ENCODE assay signal across 23 mouse cellular contexts in genomic region chr6:89257416-89257815, GRCm38 (mm10).
DNase-seq lines count a peak whose midpoint lies in the region; ATAC-seq and TF ChIP-seq lines count a peak whose summit lies in the region.
"Had no signal": no experiment of that assay in that cellular context is flagged by ENCODE, and none has a peak within 500 bp of the region (broad histone marks: within the 10 kb centered on the region; RNA-seq: fewer than 3 reads in every experiment).

No protein-coding gene starts in this region.

- no peak for TF ChIP-seq RAD21 in MEL (IDR thresholded peaks at IDR 0.05; ENCODE audit: low read depth, low read length)

- no peaks in the 10 kb centered on the region for H3K4me1 ChIP-seq in lung, postnatal 0 days (ENCODE audit: insufficient read depth, low read depth, low read length)
- peaks cover 10 to 30% of the 10 kb centered on the region in 2 experiments for H3K4me1 ChIP-seq in MEL (ENCODE audit: control insufficient read depth in 1 of 2, insufficient read depth in 2 of 2, low read length in 2 of 2)
- H3K4me1 ChIP-seq: heart, embryonic 12.5 days; kidney, embryonic 15.5 days; limb, embryonic 12.5 days had no signal

- TF ChIP-seq EP300 in lung, postnatal 0 days (IDR thresholded peaks at IDR 0.05), result no peak
- TF ChIP-seq EP300 in MEL (IDR thresholded peaks at IDR 0.05; ENCODE audit: low read depth in 1 of 2, low read length in 2 of 2), result no peak

- H3K27ac ChIP-seq in lung, postnatal 0 days (ENCODE audit: low read length), result no peak overlapping the region
- H3K27ac ChIP-seq in MEL (ENCODE audit: control insufficient read depth, low read depth, low read length), result peak overlapping the region; percentile 14; the same call in 1 of the 2 replicates
- peak overlapping the region; percentile 99 for H3K27ac ChIP-seq in macrophage
- H3K27ac ChIP-seq: forebrain, embryonic 10.5 days; hindbrain, embryonic 14.5 days; kidney, embryonic 15.5 days; limb, embryonic 12.5 days; liver, embryonic 14.5 days; midbrain, embryonic 12.5 days had no signal

- no peaks in the 10 kb centered on the region for H3K36me3 ChIP-seq in lung, postnatal 0 days (ENCODE audit: insufficient read depth, low read length)
- H3K36me3 ChIP-seq in MEL (ENCODE audit: control insufficient read depth in 1 of 2, insufficient read depth in 2 of 2, low read length in 2 of 2), result peaks cover 0 to 22% of the 10 kb centered on the region in 2 experiments; a peak in 2 of 4 replicates
- no peaks in the 10 kb centered on the region for H3K36me3 ChIP-seq in macrophage (ENCODE audit: inconsistent target)
- H3K36me3 ChIP-seq: forebrain, embryonic 10.5 days; G1E; heart, embryonic 12.5 days; kidney, embryonic 15.5 days; limb, embryonic 12.5 days; midbrain, embryonic 12.5 days had no signal

- no peak for TF ChIP-seq CTCF in lung, postnatal 0 days (IDR thresholded peaks at IDR 0.05)
- TF ChIP-seq CTCF in MEL (IDR thresholded peaks at IDR 0.05 in 2 of 3, conservative IDR thresholded peaks at IDR 0.05 in 1 of 3; ENCODE audit: control insufficient read depth in 1 of 3, insufficient read depth in 1 of 3, low read depth in 2 of 3, low read length in 3 of 3, poor library complexity in 1 of 3, severe bottlenecking in 1 of 3), result no peak

- H3K27me3 ChIP-seq in lung, postnatal 0 days (replicated peaks; ENCODE audit: insufficient read depth, low read length), result no peaks in the 10 kb centered on the region
- no peaks in the 10 kb centered on the region for H3K27me3 ChIP-seq in MEL (ENCODE audit: control insufficient read depth in 1 of 2, insufficient read depth in 2 of 2, low read length in 2 of 2)
- H3K27me3 ChIP-seq: kidney, embryonic 15.5 days; limb, embryonic 12.5 days had no signal

- no peak overlapping the region for H3K4me2 ChIP-seq in lung, postnatal 0 days (replicated peaks; ENCODE audit: low read depth, low read length)
- H3K4me2 ChIP-seq: heart, embryonic 12.5 days; hindbrain, embryonic 14.5 days; kidney, embryonic 15.5 days; limb, embryonic 12.5 days; midbrain, embryonic 12.5 days had no signal

- H3K9ac ChIP-seq in lung, postnatal 0 days (replicated peaks; ENCODE audit: low read depth), result no peak overlapping the region
- no peak overlapping the region for H3K9ac ChIP-seq in MEL (ENCODE audit: control insufficient read depth, low read depth, low read length, poor library complexity, severe bottlenecking)
- H3K9ac ChIP-seq: forebrain, postnatal 0 days; heart, embryonic 12.5 days; hindbrain, embryonic 14.5 days; kidney, embryonic 15.5 days; limb, embryonic 12.5 days; liver, embryonic 14.5 days; midbrain, embryonic 12.5 days had no signal

- ATAC-seq in lung, postnatal 0 days, result peak; percentile 55; the same call in 1 of the 2 replicates
- ATAC-seq in megakaryocyte progenitor cell, adult 5-6 weeks (replicated peaks; ENCODE audit: poor library complexity), result no peak
- ATAC-seq: forebrain, postnatal 0 days; intestine, postnatal 0 days had no signal

- no peak for TF ChIP-seq POLR2A in MEL (IDR thresholded peaks at IDR 0.05; ENCODE audit: control insufficient read depth in 1 of 2, insufficient read depth in 1 of 2, low read depth in 1 of 2, low read length in 2 of 2, poor library complexity in 1 of 2)

- no peak overlapping the region for H3K4me3 ChIP-seq in lung, postnatal 0 days (ENCODE audit: low read depth, low read length)
- H3K4me3 ChIP-seq in MEL (ENCODE audit: control insufficient read depth in 1 of 2, insufficient read depth in 1 of 2, low read depth in 2 of 2, low read length in 2 of 2), result no peak overlapping the region
- H3K4me3 ChIP-seq in macrophage (ENCODE audit: inconsistent target), result no peak overlapping the region
- H3K4me3 ChIP-seq: forebrain, embryonic 10.5 days; heart, embryonic 12.5 days; kidney, embryonic 15.5 days; limb, embryonic 12.5 days; midbrain, embryonic 12.5 days had no signal

- no peak for DNase-seq in lung, postnatal 0 days (ENCODE audit: low spot score)
- no peak for DNase-seq in lung, postnatal 4 days
- peak; percentile 31 for DNase-seq in CD4-positive helper T cell, adult 2 months (ENCODE audit: low read depth, low spot score)
- peak; percentile 16 for DNase-seq in MEL (ENCODE audit: low read depth, low spot score)
- no peak for DNase-seq in ovary, postnatal 36 days (ENCODE audit: low spot score)
- DNase-seq: cerebellum, postnatal 14 days; forebrain, postnatal 0 days; heart, postnatal 14 days; kidney, postnatal 4 days; layer of hippocampus, adult 9-11 months; lung, postnatal 10 days; thymus, postnatal 14 days had no signal

- WGBS in lung, postnatal 0 days, result 71% methylated on average over 6 of the region's 6 CpGs
- WGBS in macrophage (ENCODE audit: missing documents), result 54% methylated on average over 6 of the region's 6 CpGs

- H3K9me3 ChIP-seq in lung, postnatal 0 days (ENCODE audit: low read length), result no peaks in the 10 kb centered on the region
- H3K9me3 ChIP-seq in MEL (replicated peaks; ENCODE audit: insufficient read depth, low read length), result no peaks in the 10 kb centered on the region
- H3K9me3 ChIP-seq: forebrain, embryonic 10.5 days; G1E; heart, embryonic 12.5 days; kidney, embryonic 15.5 days; limb, embryonic 12.5 days; midbrain, embryonic 12.5 days had no signal

- H3K79me2 ChIP-seq in MEL (ENCODE audit: control insufficient read depth, insufficient read depth, low read length, poor library complexity) (no peaks in the 10 kb centered on the region), macrophage (ENCODE audit: inconsistent target) (no peaks in the 10 kb centered on the region)

TF ChIP-seq in MEL, 35 proteins besides CTCF, POLR2A, EP300 and RAD21:
- TF ChIP-seq MEF2A (IDR thresholded peaks at IDR 0.05; ENCODE audit: extremely low read depth, insufficient replicate concordance, low read depth, low read length, poor library complexity, severe bottlenecking) (no peak), MXI1 (IDR thresholded peaks at IDR 0.05; ENCODE audit: low read depth, low read length) (no peak), MAFK (IDR thresholded peaks at IDR 0.05; ENCODE audit: borderline replicate concordance, low read depth, low read length) (no peak), TBP (IDR thresholded peaks at IDR 0.05; ENCODE audit: low read depth, low read length) (no peak), MYB (IDR thresholded peaks at IDR 0.05; ENCODE audit: low read depth, low read length) (no peak), SMC3 (IDR thresholded peaks at IDR 0.05; ENCODE audit: low read depth, low read length) (no peak), NRF1 (IDR thresholded peaks at IDR 0.05; ENCODE audit: insufficient read depth, low read depth, low read length, poor library complexity, severe bottlenecking) (no peak)

Comparison
In these comparisons a context has a peak if more than half of its experiments do, and no peak if none do; other contexts are left out.
1. DNase-seq: peak in CD4-positive helper T cell, adult 2 months (single experiment) and MEL (single experiment); none in lung, postnatal 0 days (single experiment), lung, postnatal 4 days (0 of 2) and ovary, postnatal 36 days (single experiment).